Mouse (Mus musculus) bone marrow macrophage, adult 2 months (primary cell): ENCODE measurements around the gene Myo18a. TPM values are rescaled to one million over a fixed set of nuclear protein-coding genes. Genes with fewer than 3 reads are reported as not detected.

Experiments used
- H3K27ac ChIP-seq: 2 replicates; pipeline ENCODE4 v1.5.1; 2012; ENCODE audit warnings: low read depth, low read length; ENCODE audit not compliant: insufficient read depth
- H3K4me1 ChIP-seq: 2 replicates; pipeline ENCODE4 v1.6.1; 2012; ENCODE audit warnings: low read length; ENCODE audit not compliant: control insufficient read depth, insufficient read depth
- H3K4me3 ChIP-seq: 2 replicates; pipeline ENCODE4 v1.5.1; 2012; ENCODE audit warnings: mild to moderate bottlenecking, low read length, moderate library complexity; ENCODE audit not compliant: insufficient read depth
- CTCF ChIP-seq: IDR thresholded peaks from 2 replicates; pipeline ENCODE4 v1.5.1; 2012; ENCODE audit warnings: low read depth, mild to moderate bottlenecking, low read length, moderate library complexity
- POLR2A ChIP-seq: IDR thresholded peaks from 2 replicates; pipeline ENCODE4 v1.6.1; 2012; ENCODE audit warnings: mild to moderate bottlenecking, low read depth, low read length, borderline replicate concordance
- polyA plus RNA-seq: library from polyadenylated mRNA; stranded (reverse); fragments of >200 nt; gene quantifications from 2 replicates; pipeline ENCODE4 v1.2.4, GENCODE M21; 2012; ENCODE audit not compliant: missing spikeins, insufficient read depth, insufficient read length

The Myo18a gene
- polyA plus RNA-seq, 1 experiment = 41.3 TPM

DNA sequence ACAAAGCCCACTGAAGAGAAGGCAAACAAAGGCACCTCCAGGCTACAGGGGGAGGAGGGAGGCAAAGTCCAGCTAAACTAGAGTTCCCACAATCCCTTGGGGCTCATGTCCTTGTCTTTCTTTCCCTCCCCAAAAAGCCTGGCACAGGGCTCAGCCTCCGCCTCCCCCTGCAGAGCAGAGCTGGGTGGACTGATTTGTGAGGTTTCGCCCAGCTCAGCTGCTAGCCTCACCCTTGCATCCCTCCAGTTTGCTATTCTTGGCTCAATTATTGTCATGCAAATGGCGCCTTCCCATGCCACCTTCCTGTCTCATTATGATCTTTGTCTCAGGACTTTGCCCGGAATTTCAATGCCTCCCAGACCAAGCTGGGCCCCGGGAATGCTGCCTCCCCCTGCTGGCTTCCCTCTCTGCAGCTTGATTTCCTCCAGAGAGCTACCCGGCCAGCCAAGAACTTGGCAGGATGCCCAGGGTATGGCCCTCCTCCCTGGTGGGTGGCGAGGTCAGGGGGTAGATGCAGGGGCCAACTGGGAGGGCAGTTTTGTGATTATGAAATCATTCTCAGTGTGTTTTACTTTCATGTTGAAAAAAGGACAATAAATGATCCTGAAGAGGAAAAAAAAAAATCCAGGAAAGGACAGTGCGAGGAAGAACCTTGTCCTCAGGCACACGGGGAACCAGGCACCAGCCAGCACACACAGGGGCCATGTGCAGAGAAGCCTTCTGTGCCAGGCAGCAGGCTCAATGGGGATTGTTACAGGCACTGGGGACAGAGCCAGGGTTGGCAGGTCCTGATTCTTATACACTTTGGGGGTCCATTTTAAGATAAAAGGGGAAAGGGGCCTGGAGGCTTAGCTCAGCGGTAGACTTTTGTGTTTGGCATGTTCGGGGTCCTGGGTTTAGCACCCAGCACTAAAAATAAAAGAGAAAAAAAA lies 131.0 kb downstream of the Myo18a start, which contains the start of gene Pipox:
TSS of gene Pipox (minus strand) at position 310 of the 932 bp plus-strand sequence.
- Histone ChIP-seq H3K27ac (no peak within 1 kb of the TSS), H3K4me1 (0 out of 2 replicates have a peak, but pooled peaks cover 4% of the 10 kb centered on the region), H3K4me3 (no peak within 1 kb of the TSS)
- TF ChIP-seq CTCF (no peak; the same call in 1 of the 2 replicates), POLR2A (no peak)

DNA sequence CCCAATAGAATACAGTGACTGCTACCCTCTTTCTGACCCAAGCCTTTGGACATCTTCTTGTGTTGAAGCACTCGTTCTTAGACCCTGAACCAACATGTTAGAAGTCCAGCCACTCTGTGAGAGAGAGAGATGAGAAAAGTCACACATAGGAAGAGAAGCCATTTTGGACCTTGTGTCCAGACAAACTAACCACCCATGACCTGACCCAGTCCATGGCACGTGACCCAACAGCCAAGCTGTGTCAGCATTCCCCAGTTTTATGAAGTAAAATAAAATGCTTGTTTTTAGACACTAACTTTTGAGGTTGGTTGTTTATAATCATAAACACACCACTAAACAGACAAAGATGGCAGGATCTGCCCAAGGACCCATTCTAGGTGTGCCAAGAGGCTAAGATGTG lies 131.9 kb downstream of the Myo18a start:
- no peak overlapping the region for H3K27ac ChIP-seq
- TF ChIP-seq POLR2A = no peak
- TF ChIP-seq CTCF = no peak
- no peak overlapping the region for H3K4me3 ChIP-seq
- 0 out of 2 replicates have a peak, but pooled peaks cover 4% of the 10 kb centered on the region for H3K4me1 ChIP-seq

- Histone ChIP-seq H3K27ac (no peak overlapping the region), H3K4me1 (0 out of 2 replicates have a peak, but pooled peaks cover 4% of the 10 kb centered on the region), H3K4me3 (no peak overlapping the region)
- TF ChIP-seq POLR2A (no peak), CTCF (no peak)
Measured at GRCm38 (mm10) chr11:77896011-77896410, 133.0 kb downstream of the Myo18a start.

GRCm38 (mm10) chr11:77896480-77896819 lies 133.4 kb downstream of the Myo18a start:
- TF ChIP-seq CTCF (no peak), POLR2A (no peak)
- Histone ChIP-seq H3K27ac (no peak overlapping the region), H3K4me3 (no peak overlapping the region), H3K4me1 (0 out of 2 replicates have a peak, but pooled peaks cover 4% of the 10 kb centered on the region)

DNA sequence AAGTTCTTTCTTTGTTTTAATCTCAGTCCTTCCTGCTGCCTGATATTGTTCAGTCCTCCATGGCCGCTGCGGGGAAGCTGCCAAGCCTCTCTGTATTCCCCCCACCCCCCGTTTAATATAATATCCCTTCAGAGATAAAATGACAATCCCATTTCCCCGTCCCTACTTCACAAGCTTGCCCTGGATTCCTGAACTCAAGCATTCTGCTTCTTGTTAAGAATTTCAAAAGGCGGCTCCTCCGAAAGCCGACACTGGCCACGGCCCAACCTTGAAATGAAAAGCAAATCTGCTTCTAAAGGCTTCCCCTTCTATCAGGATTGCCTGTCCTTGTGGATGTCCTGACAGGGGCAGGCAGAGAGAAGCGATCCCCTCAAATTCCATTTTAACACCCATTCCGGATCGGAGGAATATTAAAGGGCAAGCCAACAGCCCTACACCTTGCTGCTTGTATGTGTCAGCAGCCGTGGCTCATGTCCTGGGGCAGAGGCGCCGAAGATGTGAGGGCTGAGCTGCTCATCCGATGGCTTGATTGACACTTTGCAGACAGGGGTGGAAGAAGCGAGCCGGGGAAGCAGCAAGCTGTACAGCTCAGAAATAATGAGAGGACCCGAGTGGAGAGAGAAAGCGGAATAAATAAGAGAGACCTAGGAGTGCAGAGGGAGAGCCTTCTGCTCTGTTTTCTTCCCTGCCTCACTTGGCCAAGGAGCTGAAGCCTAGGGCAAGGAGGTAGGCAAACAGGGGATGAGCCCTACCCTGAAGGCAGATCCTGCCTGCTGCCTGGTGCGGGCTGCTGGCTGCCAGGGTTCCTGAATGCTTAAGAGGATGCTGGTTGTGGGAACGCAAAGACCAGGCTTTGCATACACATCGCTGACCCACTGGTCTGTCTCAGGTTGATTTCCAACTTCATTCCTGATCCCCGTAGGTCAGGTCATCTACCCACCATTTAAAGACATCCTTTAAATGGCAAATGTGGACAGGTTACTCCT lies 134.1 kb downstream of the Myo18a start:
- Histone ChIP-seq H3K4me1 (0 out of 2 replicates have a peak, but pooled peaks cover 4% of the 10 kb centered on the region), H3K4me3 (no peak overlapping the region), H3K27ac (no peak overlapping the region)
- no peak for TF ChIP-seq POLR2A
- no peak for TF ChIP-seq CTCF

- H3K4me3 ChIP-seq = no peak overlapping the region
- H3K27ac ChIP-seq = no peak overlapping the region
- no peaks in the 10 kb centered on the region for H3K4me1 ChIP-seq
- TF ChIP-seq POLR2A (no peak), CTCF (no peak)
Measured at GRCm38 (mm10) chr11:77900187-77900586, 137.1 kb downstream of the Myo18a start.

DNA sequence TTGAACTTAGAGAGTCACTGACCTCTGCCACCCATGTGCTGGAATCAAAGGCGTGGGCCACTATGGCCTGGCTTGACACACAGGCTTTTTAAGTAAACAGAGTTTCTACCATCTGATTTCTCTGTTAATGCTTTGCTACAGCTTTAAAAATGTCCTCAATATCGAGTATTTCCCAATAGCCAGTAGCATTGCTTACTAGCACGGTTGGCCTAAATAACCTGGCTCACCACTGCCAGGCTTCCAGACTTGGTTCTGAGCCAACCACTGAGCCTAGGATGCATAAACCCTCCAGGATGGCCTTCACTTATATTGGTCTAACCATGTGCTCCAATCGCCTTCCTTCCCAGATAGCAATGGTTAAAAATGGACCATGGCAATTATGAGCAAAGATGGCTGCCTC lies 137.7 kb downstream of the Myo18a start:
- Histone ChIP-seq H3K27ac (no peak overlapping the region), H3K4me3 (no peak overlapping the region), H3K4me1 (no peaks in the 10 kb centered on the region)
- no peak for TF ChIP-seq POLR2A
- no peak for TF ChIP-seq CTCF

GRCm38 (mm10) chr11:77901366-77901765 lies 138.3 kb downstream of the Myo18a start:
- TF ChIP-seq CTCF = no peak
- TF ChIP-seq POLR2A = no peak
- Histone ChIP-seq H3K4me3 (no peak overlapping the region), H3K27ac (no peak overlapping the region), H3K4me1 (no peaks in the 10 kb centered on the region)

DNA sequence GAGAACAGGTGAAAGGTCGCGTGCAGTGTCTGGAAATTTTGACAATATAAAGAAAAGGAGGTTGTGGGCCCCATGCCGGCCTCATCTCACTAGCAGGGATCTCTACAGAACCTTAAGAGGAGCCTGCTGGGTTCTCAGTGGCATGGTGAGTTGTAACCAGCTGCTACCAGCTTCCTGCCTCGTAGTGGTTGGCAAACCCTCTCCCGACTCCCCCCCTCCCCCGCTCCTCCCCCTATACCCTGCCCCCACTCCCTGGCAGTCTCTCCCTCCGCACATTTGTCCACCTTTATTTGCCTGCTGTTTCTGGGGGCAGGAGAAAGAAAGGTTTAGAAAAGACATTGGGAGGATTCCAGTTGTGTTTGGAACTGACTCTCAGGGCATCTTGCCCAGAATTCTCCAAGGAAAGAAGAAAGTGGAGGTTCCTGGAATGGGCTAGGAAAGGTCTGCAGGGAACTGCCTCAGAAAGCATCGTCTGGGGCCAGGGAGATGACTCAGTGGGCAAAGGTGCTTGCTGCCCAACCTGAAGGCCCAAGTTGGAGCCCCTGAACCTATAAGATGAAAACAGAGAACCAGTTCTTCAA lies 138.8 kb downstream of the Myo18a start:
- Histone ChIP-seq H3K27ac (no peak overlapping the region), H3K4me3 (no peak overlapping the region), H3K4me1 (no peaks in the 10 kb centered on the region)
- TF ChIP-seq POLR2A = no peak
- TF ChIP-seq CTCF = no peak
